ENCODE assay signal across 11 mouse cellular contexts in the genomic region with DNA sequence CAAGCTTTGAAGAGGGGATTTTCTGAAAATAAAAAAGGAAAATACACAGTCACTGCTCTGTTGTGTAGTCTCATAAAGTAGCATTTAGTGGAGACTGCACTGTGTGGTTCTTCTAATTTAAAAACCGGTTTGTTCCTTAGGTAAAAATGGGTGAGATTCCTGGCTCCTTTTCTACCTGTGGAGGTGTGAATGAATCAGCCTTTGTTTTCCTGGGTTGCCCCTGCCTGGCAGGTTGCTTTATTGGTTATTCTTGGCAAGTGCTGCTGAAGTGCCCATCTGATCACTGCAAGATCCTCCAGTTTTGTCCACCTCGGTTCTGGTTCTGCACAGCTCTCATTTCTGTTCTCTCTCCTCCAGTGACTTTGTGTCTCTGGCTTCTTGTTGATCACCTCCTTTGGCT.
DNase-seq lines count a peak whose midpoint lies in the region; ATAC-seq and TF ChIP-seq lines count a peak whose summit lies in the region.
"Had no signal": no experiment of that assay in that cellular context is flagged by ENCODE, and none has a peak within 500 bp of the region (broad histone marks: within the 10 kb centered on the region; RNA-seq: fewer than 3 reads in every experiment).

No protein-coding gene starts in this region.

- ATAC-seq in monocyte, adult 5-6 weeks (replicated peaks; ENCODE audit: insufficient number of reproducible peaks, low FRiP score, low TSS enrichment, poor library complexity, severe bottlenecking), result 0 out of 2 replicates have a peak, but pooled peaks have one; percentile 15

- TF ChIP-seq CTCF in left cerebral cortex, adult 2 months (IDR thresholded peaks at IDR 0.05), result no peak

- no peak overlapping the region for H3K4me3 ChIP-seq in left cerebral cortex, adult 2 months
- H3K4me3 ChIP-seq: erythroblast, embryonic 14.5 days had no signal

- DNase-seq in left cerebral cortex, adult 2 months (ENCODE audit: extremely low spot score in 1 of 2, low spot score in 2 of 2), result no peak
- DNase-seq in left cerebral cortex, adult 18-20 months (ENCODE audit: low spot score in 2 of 2), result no peak
- peak; percentile 56 to 58 for DNase-seq in cerebellum, postnatal 10 days
- peak; percentile 57 for DNase-seq in gonadal fat pad, adult 2 months (ENCODE audit: low read depth)
- no peak for DNase-seq in ovary, postnatal 14 days (ENCODE audit: low spot score)
- DNase-seq in heart, postnatal 4 days, result no peak
- DNase-seq: adrenal gland, postnatal 14 days; heart, postnatal 10 days; kidney, adult 18-20 months had no signal

- peak overlapping the region; percentile 8; the same call in 1 of the 2 replicates for H3K27ac ChIP-seq in left cerebral cortex, adult 2 months

- intact Hi-C loops in left cerebral cortex, adult 2 months (cut with DNase I), result loop anchor here (5.0 kb wide), 1 partner anchor 134 kb away; a partner anchor contains a TSS

Comparison
In these comparisons a context has a peak if more than half of its experiments do, and no peak if none do; other contexts are left out.
1. DNase-seq: peak in cerebellum, postnatal 10 days (2 of 2) and gonadal fat pad, adult 2 months (single experiment); none in left cerebral cortex, adult 2 months (0 of 2), left cerebral cortex, adult 18-20 months (0 of 2), ovary, postnatal 14 days (single experiment) and heart, postnatal 4 days (single experiment).